Mouse (Mus musculus) MEL (cell line): Measurements from ENCODE around the gene Gnb4. TPM values are rescaled to one million over a fixed set of nuclear protein-coding genes. Genes with fewer than 3 reads are reported as not detected.

Source experiments
- DNase-seq: peaks from one replicate; pipeline ENCODE4 v3.0.0; 2011; ENCODE audit warnings: low read depth, low spot score
- H3K27ac ChIP-seq: 2 replicates; pipeline ENCODE4 v1.5.1; 2012; ENCODE audit warnings: low read depth, mild to moderate bottlenecking, control low read depth, low read length, moderate library complexity; ENCODE audit not compliant: control insufficient read depth
- H3K27me3 ChIP-seq, 2 experiments: fragments of 150-350 bp in 1 of 2; sonication (generic) in 1 of 2; 2 replicates each; pipeline ENCODE4 v1.6.1; 2012; ENCODE audit warnings: low read length in 2 of 2, mild to moderate bottlenecking in 2 of 2, improper control_type of control experiment in 1 of 2, moderate library complexity in 1 of 2; ENCODE audit not compliant: insufficient read depth in 2 of 2, control insufficient read depth in 1 of 2
- H3K36me3 ChIP-seq, 2 experiments: 2 replicates each; pipeline ENCODE4 v1.6.1; 2012 to 2014; ENCODE audit warnings: low read length in 2 of 2, improper control_type of control experiment in 1 of 2, inconsistent platforms in 1 of 2, mild to moderate bottlenecking in 1 of 2; ENCODE audit not compliant: insufficient read depth in 2 of 2, control insufficient read depth in 1 of 2
- H3K4me1 ChIP-seq, 2 experiments: fragments of 150-350 bp in 1 of 2; sonication (generic) in 1 of 2; 2 replicates each; pipeline ENCODE4 v1.6.1; 2012; ENCODE audit warnings: low read length in 2 of 2, improper control_type of control experiment in 1 of 2, mild to moderate bottlenecking in 1 of 2; ENCODE audit not compliant: insufficient read depth in 2 of 2, control insufficient read depth in 1 of 2
- H3K4me3 ChIP-seq, 2 experiments: fragments of 150-350 bp in 1 of 2; sonication (generic) in 1 of 2; 2 replicates each; pipeline ENCODE4 v1.5.1; 2012; ENCODE audit warnings: low read depth in 2 of 2, low read length in 2 of 2, mild to moderate bottlenecking in 2 of 2, moderate library complexity in 2 of 2, control low read depth in 1 of 2, improper control_type of control experiment in 1 of 2; ENCODE audit not compliant: control insufficient read depth in 1 of 2, insufficient read depth in 1 of 2
- H3K79me2 ChIP-seq: 2 replicates; pipeline ENCODE4 v1.6.1; 2012; ENCODE audit warnings: mild to moderate bottlenecking, low read length, moderate library complexity; ENCODE audit not compliant: control insufficient read depth, poor library complexity, insufficient read depth
- H3K9ac ChIP-seq: 2 replicates; pipeline ENCODE4 v1.6.1; 2012; ENCODE audit warnings: low read depth, mild to moderate bottlenecking, control low read depth, low read length, moderate library complexity; ENCODE audit not compliant: control insufficient read depth, poor library complexity, severe bottlenecking
- H3K9me3 ChIP-seq: fragments of 150-350 bp; sonication (generic); replicated peaks from 2 replicates; pipeline ENCODE4 v1.6.1; 2012; ENCODE audit warnings: mild to moderate bottlenecking, low read length, improper control_type of control experiment, moderate library complexity; ENCODE audit not compliant: insufficient read depth
- BHLHE40 ChIP-seq: IDR thresholded peaks from 2 replicates; pipeline ENCODE4 v1.6.1; 2012; ENCODE audit warnings: low read depth, mild to moderate bottlenecking, inconsistent platforms, low read length, improper control_type of control experiment, borderline replicate concordance
- CHD1 ChIP-seq: IDR thresholded peaks from 2 replicates; pipeline ENCODE4 v1.6.1; 2012; ENCODE audit warnings: low read depth, mild to moderate bottlenecking, inconsistent platforms, low read length, improper control_type of control experiment
- CHD2 ChIP-seq: IDR thresholded peaks from 2 replicates; pipeline ENCODE4 v1.6.1; 2011; ENCODE audit warnings: low read length, improper control_type of control experiment
- CTCF ChIP-seq, 3 experiments: IDR thresholded peaks in 2 of 3; conservative IDR thresholded peaks in 1 of 3; 2 replicates each; pipeline ENCODE4 v1.5.1; 2011 to 2012; ENCODE audit warnings: low read length in 3 of 3, low read depth in 2 of 3, mild to moderate bottlenecking in 2 of 3, improper control_type of control experiment in 1 of 3, inconsistent platforms in 1 of 3, mixed read lengths in 1 of 3, moderate library complexity in 1 of 3; ENCODE audit not compliant: control insufficient read depth in 1 of 3, insufficient read depth in 1 of 3, poor library complexity in 1 of 3, severe bottlenecking in 1 of 3
- EP300 ChIP-seq, 2 experiments: IDR thresholded peaks; 2 replicates each; pipeline ENCODE4 v1.6.1; 2011; ENCODE audit warnings: improper control_type of control experiment in 2 of 2, low read length in 2 of 2, low read depth in 1 of 2, mild to moderate bottlenecking in 1 of 2
- ETS1 ChIP-seq: IDR thresholded peaks from 2 replicates; pipeline ENCODE4 v1.6.1; 2012; ENCODE audit warnings: low read depth, mild to moderate bottlenecking, inconsistent platforms, low read length, improper control_type of control experiment, moderate library complexity
- GABPA ChIP-seq: IDR thresholded peaks from 2 replicates; pipeline ENCODE4 v1.6.1; 2012; ENCODE audit warnings: low read depth, mild to moderate bottlenecking, inconsistent platforms, low read length, improper control_type of control experiment, moderate library complexity
- GATA1 ChIP-seq: IDR thresholded peaks from 2 replicates; pipeline ENCODE4 v1.6.1; 2011; ENCODE audit warnings: low read depth, low read length, improper control_type of control experiment
- HCFC1 ChIP-seq: IDR thresholded peaks from 2 replicates; pipeline ENCODE4 v1.6.1; 2012; ENCODE audit warnings: low read depth, mild to moderate bottlenecking, inconsistent platforms, low read length, improper control_type of control experiment, moderate library complexity
- JUND ChIP-seq: IDR thresholded peaks from 2 replicates; pipeline ENCODE4 v1.6.1; 2011; ENCODE audit warnings: low read depth, mild to moderate bottlenecking, improper control_type of control experiment, low read length
- KAT2A ChIP-seq: conservative IDR thresholded peaks from 2 replicates; pipeline ENCODE4 v1.6.1; 2012; ENCODE audit warnings: low read depth, low read length, improper control_type of control experiment, inconsistent platforms
- MAFK ChIP-seq: IDR thresholded peaks from 2 replicates; pipeline ENCODE4 v1.6.1; 2011; ENCODE audit warnings: low read depth, mild to moderate bottlenecking, low read length, improper control_type of control experiment, borderline replicate concordance
- MAX ChIP-seq: IDR thresholded peaks from 2 replicates; pipeline ENCODE4 v1.6.1; 2011; ENCODE audit warnings: low read length, improper control_type of control experiment
- MEF2A ChIP-seq: IDR thresholded peaks from 2 replicates; pipeline ENCODE4 v1.6.1; 2014; ENCODE audit warnings: low read depth, mild to moderate bottlenecking, inconsistent platforms, low read length, improper control_type of control experiment; ENCODE audit not compliant: poor library complexity, insufficient replicate concordance, severe bottlenecking; ENCODE audit errors: extremely low read depth
- MXI1 ChIP-seq: IDR thresholded peaks from 2 replicates; pipeline ENCODE4 v1.6.1; 2011; ENCODE audit warnings: mild to moderate bottlenecking, low read depth, low read length, improper control_type of control experiment
- MYC ChIP-seq: IDR thresholded peaks from 2 replicates; pipeline ENCODE4 v1.6.1; 2011; ENCODE audit warnings: low read depth, mild to moderate bottlenecking, low read length, improper control_type of control experiment, moderate library complexity
- NELFE ChIP-seq: IDR thresholded peaks from 2 replicates; pipeline ENCODE4 v1.6.1; 2011; ENCODE audit warnings: low read depth, low read length, improper control_type of control experiment
- NRF1 ChIP-seq: IDR thresholded peaks from 2 replicates; pipeline ENCODE4 v1.6.1; 2014; ENCODE audit warnings: low read depth, mild to moderate bottlenecking, inconsistent platforms, low read length, improper control_type of control experiment, moderate library complexity; ENCODE audit not compliant: poor library complexity, insufficient read depth, severe bottlenecking
- POLR2A ChIP-seq, 2 experiments: IDR thresholded peaks; 2 replicates each; pipeline ENCODE4 v1.6.1; 2011 to 2012; ENCODE audit warnings: low read length in 2 of 2, mild to moderate bottlenecking in 2 of 2, control low read depth in 1 of 2, improper control_type of control experiment in 1 of 2, low read depth in 1 of 2, moderate library complexity in 1 of 2; ENCODE audit not compliant: control insufficient read depth in 1 of 2, insufficient read depth in 1 of 2, poor library complexity in 1 of 2
- POLR2AphosphoS2 ChIP-seq: IDR thresholded peaks from 2 replicates; pipeline ENCODE4 v1.6.1; 2011; ENCODE audit warnings: low read length, improper control_type of control experiment
- RAD21 ChIP-seq: IDR thresholded peaks from 2 replicates; pipeline ENCODE4 v1.6.1; 2011; ENCODE audit warnings: mild to moderate bottlenecking, low read depth, low read length, improper control_type of control experiment
- RCOR1 ChIP-seq: IDR thresholded peaks from 2 replicates; pipeline ENCODE4 v1.6.1; 2012; ENCODE audit warnings: low read depth, mild to moderate bottlenecking, inconsistent platforms, low read length, improper control_type of control experiment
- SIN3A ChIP-seq: IDR thresholded peaks from 2 replicates; pipeline ENCODE4 v1.6.1; 2012; ENCODE audit warnings: low read length, improper control_type of control experiment, inconsistent platforms
- SMC3 ChIP-seq: IDR thresholded peaks from 2 replicates; pipeline ENCODE4 v1.6.1; 2011; ENCODE audit warnings: low read depth, low read length, improper control_type of control experiment
- TAL1 ChIP-seq: IDR thresholded peaks from 2 replicates; pipeline ENCODE4 v1.6.1; 2012; ENCODE audit warnings: mild to moderate bottlenecking, inconsistent platforms, low read length, moderate library complexity, mixed read lengths
- TBP ChIP-seq: IDR thresholded peaks from 2 replicates; pipeline ENCODE4 v1.8.0; 2011; ENCODE audit warnings: low read depth, low read length, improper control_type of control experiment
- TCF12 ChIP-seq: IDR thresholded peaks from 2 replicates; pipeline ENCODE4 v1.6.1; 2014; ENCODE audit warnings: low read depth, mild to moderate bottlenecking, inconsistent platforms, low read length, improper control_type of control experiment, moderate library complexity
- UBTF ChIP-seq: IDR thresholded peaks from 2 replicates; pipeline ENCODE4 v1.6.1; 2012; ENCODE audit warnings: low read depth, mild to moderate bottlenecking, inconsistent platforms, low read length, improper control_type of control experiment, moderate library complexity, borderline replicate concordance; ENCODE audit not compliant: insufficient read depth
- USF1 ChIP-seq: IDR thresholded peaks from 2 replicates; pipeline ENCODE4 v1.6.1; 2014; ENCODE audit warnings: low read depth, mild to moderate bottlenecking, inconsistent platforms, low read length, improper control_type of control experiment, moderate library complexity
- ZKSCAN1 ChIP-seq: IDR thresholded peaks from 2 replicates; pipeline ENCODE4 v1.6.1; 2012; ENCODE audit warnings: low read depth, mild to moderate bottlenecking, inconsistent platforms, low read length, improper control_type of control experiment, moderate library complexity
- ZMIZ1 ChIP-seq: IDR thresholded peaks from 2 replicates; pipeline ENCODE4 v1.6.1; 2012; ENCODE audit warnings: low read depth, mild to moderate bottlenecking, inconsistent platforms, low read length, improper control_type of control experiment, moderate library complexity
- ZNF384 ChIP-seq: IDR thresholded peaks from 2 replicates; pipeline ENCODE4 v1.6.1; 2012; ENCODE audit warnings: low read depth, mild to moderate bottlenecking, inconsistent platforms, low read length, improper control_type of control experiment
- polyA plus RNA-seq, 2 experiments: library from polyadenylated mRNA; stranded (reverse) in 1 of 2; unstranded in 1 of 2; fragments of >175 nt in 1 of 2; fragments of >200 nt in 1 of 2; gene quantifications; 2 replicates each; pipeline versions ENCODE4 v1.2.1 to v1.2.4; 2012; ENCODE audit warnings: low replicate concordance in 2 of 2, low read depth in 1 of 2; ENCODE audit not compliant: insufficient read length in 2 of 2, insufficient read depth in 1 of 2, missing spikeins in 1 of 2
- total RNA-seq: library from RNA; depleted of rRNA; stranded (reverse); fragments of 300-350 nt; gene quantifications from 2 replicates; pipeline ENCODE4 v1.2.3, GENCODE M21; 2012; rRNA removed

Gene Gnb4
- total RNA-seq (61.2 and 62.4 TPM in 2 replicates), polyA plus RNA-seq (10 to 100 TPM in 1 of 2 experiments, not detected in 1; 49.5 TPM)

- H3K79me2 ChIP-seq: peaks cover 15% of the 10 kb centered on the region
- H3K9me3 ChIP-seq: no peaks in the 10 kb centered on the region
- H3K9ac ChIP-seq: peak within 1 kb of the TSS; percentile 90
- no peaks in the 10 kb centered on the region for H3K27me3 ChIP-seq
- TF ChIP-seq EP300 (IDR thresholded peaks at IDR 0.05; ENCODE audit: low read depth in 1 of 2, low read length in 2 of 2) (no peak; a peak in 1 of 4 replicates), CHD2 (no peak), GABPA (no peak), CHD1 (no peak), ZMIZ1 (0 out of 2 replicates have a peak, but pooled peaks have one; percentile 51), TBP (no peak), TAL1 (no peak), MEF2A (no peak), MYC (no peak), USF1 (no peak), ZNF384 (no peak), POLR2AphosphoS2 (no peak), HCFC1 (0 out of 2 replicates have a peak, but pooled peaks have one; percentile 24), BHLHE40 (no peak), SMC3 (no peak), UBTF (no peak), RAD21 (no peak), NRF1 (no peak), SIN3A (peak; percentile 43; the same call in 1 of the 2 replicates), TCF12 (peak; percentile 31; the same call in 1 of the 2 replicates), POLR2A (IDR thresholded peaks at IDR 0.05; ENCODE audit: control insufficient read depth in 1 of 2, insufficient read depth in 1 of 2, low read depth in 1 of 2, low read length in 2 of 2, poor library complexity in 1 of 2) (peak; percentile 39 to 70; a peak in 3 of 4 replicates), MAFK (no peak), JUND (no peak), NELFE (peak; percentile 48; the same call in 1 of the 2 replicates), KAT2A (no peak), CTCF (IDR thresholded peaks at IDR 0.05 in 2 of 3, conservative IDR thresholded peaks at IDR 0.05 in 1 of 3; ENCODE audit: control insufficient read depth in 1 of 3, insufficient read depth in 1 of 3, low read depth in 2 of 3, low read length in 3 of 3, poor library complexity in 1 of 3, severe bottlenecking in 1 of 3) (no peak), GATA1 (no peak), ZKSCAN1 (no peak), RCOR1 (no peak), MAX (no peak), ETS1 (no peak), MXI1 (peak; percentile 73)
- H3K27ac ChIP-seq: peak within 1 kb of the TSS; percentile 40
- peaks cover 14 to 21% of the 10 kb centered on the region in 2 experiments for H3K4me1 ChIP-seq
- H3K36me3 ChIP-seq: peaks cover 0 to 31% of the 10 kb centered on the region in 2 experiments; a peak in 2 of 4 replicates
- DNase-seq: peak; percentile 71
- H3K4me3 ChIP-seq: peak within 1 kb of the TSS; percentile 88 to 99
These were observed at the start of gene Gnb4 for GRCm38 (mm10) chr3:32616331-32617052. TSS of gene Gnb4 (minus strand) at chr3:32616585.
